Mouse (Mus musculus) heart, embryonic 11.5 days (tissue): Measurements from ENCODE around the gene Ms4a6d. TPM values are rescaled to one million over a fixed set of nuclear protein-coding genes. Genes with fewer than 3 reads are reported as not detected.
"Not testable (repeated sequence)": the region's sequence is repeated elsewhere in the genome, so short reads cannot be mapped to it uniquely, and the experiment has no call there.

ENCODE experiments used
- ATAC-seq: fragments of 200-750 bp; cut with Nextera tagmentation; replicated peaks from 2 replicates; pipeline ENCODE4 v1.8.0; 2017; ENCODE audit warnings: moderate library complexity; ENCODE audit not compliant: insufficient number of reproducible peaks, low FRiP score, low TSS enrichment
- H3K27ac ChIP-seq: fragments of 300-500 bp; sonication (generic); 2 replicates; pipeline ENCODE4 v1.5.1; 2014; ENCODE audit warnings: mild to moderate bottlenecking, low read depth, low read length
- H3K27me3 ChIP-seq: fragments of 300-500 bp; sonication (generic); 2 replicates; pipeline ENCODE4 v1.6.1; 2014; ENCODE audit warnings: mild to moderate bottlenecking, low read length, mixed read lengths; ENCODE audit not compliant: control insufficient read depth, insufficient read depth
- H3K36me3 ChIP-seq: fragments of 300-500 bp; sonication (generic); 2 replicates; pipeline ENCODE4 v1.6.1; 2014; ENCODE audit warnings: mild to moderate bottlenecking, low read length, moderate library complexity, mixed read lengths; ENCODE audit not compliant: control insufficient read depth, insufficient read depth
- H3K4me1 ChIP-seq: fragments of 300-500 bp; sonication (generic); 2 replicates; pipeline ENCODE4 v1.6.1; 2014; ENCODE audit warnings: low read length; ENCODE audit not compliant: control insufficient read depth, insufficient read depth
- H3K4me2 ChIP-seq: fragments of 300-500 bp; sonication (generic); 2 replicates; pipeline ENCODE4 v1.6.1; 2014; ENCODE audit warnings: mild to moderate bottlenecking, moderate library complexity
- H3K4me3 ChIP-seq: fragments of 300-500 bp; sonication (generic); 2 replicates; pipeline ENCODE4 v1.5.1; 2014; ENCODE audit warnings: low read depth, low read length
- H3K9ac ChIP-seq: fragments of 300-500 bp; sonication (generic); 2 replicates; pipeline ENCODE4 v1.6.1; 2014; ENCODE audit warnings: mild to moderate bottlenecking, low read depth, low read length, moderate library complexity
- H3K9me3 ChIP-seq: fragments of 300-500 bp; sonication (generic); replicated peaks from 2 replicates; pipeline ENCODE4 v1.6.1; 2016; ENCODE audit warnings: low read length; ENCODE audit not compliant: control insufficient read depth
- WGBS: fragments of 180-500 bp; shearing (Covaris S2); extraction: QIAGEN DNeasy Blood & Tissue Kit; methylation state at CpG from one replicate; pipeline ENCODE4 v1.1.7; 2014; ENCODE audit not compliant: insufficient replicate concordance; 5-methylcytosine and 5-hydroxymethylcytosine counted together
- polyA plus RNA-seq: library from polyadenylated mRNA; unstranded; fragments of >200 nt; fragmentation: Nextera tagmentation; extraction: Ambion mirVana; gene quantifications from 2 replicates; pipeline ENCODE4 v1.2.1, GENCODE M21; 2014

Ms4a6d gene
- polyA plus RNA-seq, 1 experiment from 2014 or later, result 0.87 TPM

DNA sequence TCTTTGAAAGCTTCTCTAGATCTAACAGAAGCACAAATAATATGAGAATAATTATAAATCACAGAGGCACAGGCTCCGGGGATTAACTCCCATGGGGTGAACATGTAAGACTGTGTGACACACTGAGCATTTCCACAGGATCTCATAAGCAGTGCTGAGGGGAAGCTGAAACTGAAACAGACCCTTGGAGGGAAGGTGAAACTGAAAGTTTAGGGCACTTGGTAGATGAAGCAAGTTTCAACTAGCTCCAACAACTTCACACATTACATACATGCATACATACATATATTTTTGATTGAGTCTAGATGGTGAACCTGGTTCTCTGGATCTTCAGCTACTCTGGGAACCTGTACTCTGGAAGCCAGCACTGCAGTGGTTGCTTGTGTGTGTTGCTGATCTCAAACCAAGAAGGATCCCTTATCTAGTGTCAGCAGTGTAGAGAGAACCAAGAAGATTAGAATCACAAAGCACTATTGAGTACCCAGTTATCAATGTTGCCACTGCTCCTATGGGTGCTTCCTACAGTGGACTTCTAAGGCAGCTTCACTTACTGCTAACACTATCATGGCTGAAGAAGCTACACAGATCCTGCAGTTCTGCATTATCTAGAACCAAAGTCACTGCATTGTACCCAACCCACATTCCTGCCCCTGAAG, 64.4 kb downstream of the Ms4a6d start:
- H3K9ac ChIP-seq, ATAC-seq, H3K4me1 ChIP-seq, H3K4me3 ChIP-seq, H3K9me3 ChIP-seq, H3K4me2 ChIP-seq, H3K27me3 ChIP-seq, H3K36me3 ChIP-seq, H3K27ac ChIP-seq: not testable (repeated sequence)
- 80% methylated on average over 1 of the region's 1 CpGs for whole genome bisulfite sequencing

DNA sequence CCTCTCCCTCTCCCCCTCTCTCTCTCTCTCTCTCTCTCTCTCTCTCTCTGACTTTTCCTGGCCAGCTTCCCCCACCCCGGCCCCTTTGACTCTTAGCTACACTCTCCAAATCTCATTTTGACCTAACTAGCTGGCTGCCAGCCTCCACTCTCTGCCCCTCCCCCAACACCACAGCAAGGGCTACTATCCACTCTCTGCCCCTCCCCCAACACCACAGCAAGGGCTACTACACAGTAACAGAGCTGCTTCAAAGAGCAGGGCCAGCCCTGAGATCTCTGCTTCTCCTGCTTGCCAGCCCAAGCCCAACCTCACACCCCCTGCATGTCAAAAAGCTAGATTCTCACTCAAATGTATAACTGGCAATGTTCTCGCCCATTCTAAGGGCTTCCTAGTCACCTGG, 67.3 kb downstream of the Ms4a6d start:
- WGBS, result 14% methylated on average over 2 of the region's 2 CpGs
- no peaks in the 10 kb centered on the region for H3K27me3 ChIP-seq
- no peaks in the 10 kb centered on the region for H3K4me1 ChIP-seq
- H3K4me3 ChIP-seq, result no peak overlapping the region
- H3K9ac ChIP-seq, result no peak overlapping the region
- no peak overlapping the region for H3K27ac ChIP-seq
- no peak overlapping the region for H3K4me2 ChIP-seq
- no peak for ATAC-seq
- no peaks in the 10 kb centered on the region for H3K9me3 ChIP-seq
- H3K36me3 ChIP-seq, result no peaks in the 10 kb centered on the region

Other genes with a start within 250 kb of the Ms4a6d start
- gene Ms4a4a, start 229.3 kb downstream of the Ms4a6d start, polyA plus RNA-seq, result 0.27 and 1.0 TPM in 2 replicates
- gene Ms4a4c, start 200.1 kb downstream of the Ms4a6d start, polyA plus RNA-seq, result not detected in 2 replicates
- not detected in 2 replicates for gene Ms4a4b, start 161.3 kb downstream of the Ms4a6d start, polyA plus RNA-seq
- gene Ms4a6c, start 135.5 kb downstream of the Ms4a6d start, polyA plus RNA-seq, result 0.21 and 0.77 TPM in 2 replicates
- not detected in 2 replicates for gene Gm8369, start 118.9 kb downstream of the Ms4a6d start, polyA plus RNA-seq
- gene Ms4a6b, start 88.3 kb downstream of the Ms4a6d start, polyA plus RNA-seq, result 0.59 and 1.4 TPM in 2 replicates
- 0.44 and 0.56 TPM in 2 replicates for gene Ms4a4d, start 68.0 kb downstream of the Ms4a6d start, polyA plus RNA-seq
- gene Ms4a2, start 18.9 kb upstream of the Ms4a6d start, polyA plus RNA-seq, result 0.24 TPM in 1 of 2 replicates, not detected in the other
- gene Ms4a3, start 36.0 kb upstream of the Ms4a6d start, polyA plus RNA-seq, result 0.39 TPM in 1 of 2 replicates, not detected in the other
- gene Oosp2, start 55.7 kb upstream of the Ms4a6d start, polyA plus RNA-seq, result not detected in 2 replicates
- gene Oosp1, start 86.3 kb upstream of the Ms4a6d start, polyA plus RNA-seq, result not detected in 2 replicates
- not detected in 2 replicates for gene Oosp3, start 92.2 kb upstream of the Ms4a6d start, polyA plus RNA-seq
- gene Gif, start 142.7 kb upstream of the Ms4a6d start, polyA plus RNA-seq, result not detected in 2 replicates
- gene Mrpl16, start 165.5 kb upstream of the Ms4a6d start, polyA plus RNA-seq, result 78.5 and 82.0 TPM in 2 replicates
- gene Stx3, start 214.6 kb upstream of the Ms4a6d start, polyA plus RNA-seq, result 8.3 and 9.9 TPM in 2 replicates
- gene Olfr1417, start 234.4 kb upstream of the Ms4a6d start, polyA plus RNA-seq, result 0.15 TPM in 1 of 2 replicates, not detected in the other